ENCODE assay signal across 8 mouse cellular contexts in genomic region chr8:75233915-75234554, GRCm38 (mm10). TPM values are rescaled to one million over a fixed set of nuclear protein-coding genes. Genes with fewer than 3 reads are reported as not detected.
A peak's percentile ranks its signal among the peaks of the same experiment; 100 is the strongest.
DNase-seq lines count a peak whose midpoint lies in the region; ATAC-seq lines count a peak whose summit lies in the region.
"Had no signal": no experiment of that assay in that cellular context is flagged by ENCODE, and none has a peak within 500 bp of the region (broad histone marks: within the 10 kb centered on the region; RNA-seq: fewer than 3 reads in every experiment).

No protein-coding gene starts in this region.

- no peak overlapping the region for H3K4me3 ChIP-seq in hindbrain, embryonic 14.5 days (replicated peaks; ENCODE audit: low read length)
- H3K4me3 ChIP-seq in hindbrain, embryonic 13.5 days = no peak overlapping the region
- H3K4me3 ChIP-seq: megakaryocyte, embryonic 14.5 days had no signal

- no peaks in the 10 kb centered on the region for H3K9me3 ChIP-seq in hindbrain, embryonic 14.5 days (ENCODE audit: control insufficient read depth, low read length)
- H3K9me3 ChIP-seq in hindbrain, embryonic 13.5 days = no peaks in the 10 kb centered on the region
- H3K9me3 ChIP-seq: megakaryocyte, embryonic 14.5 days had no signal

- 57% methylated on average over 4 of the region's 4 CpGs for WGBS in hindbrain, embryonic 14.5 days
- 68% methylated on average over 4 of the region's 4 CpGs for WGBS in hindbrain, embryonic 13.5 days

- no peak for ATAC-seq in hindbrain, embryonic 14.5 days (ENCODE audit: low FRiP score)
- ATAC-seq in hindbrain, embryonic 13.5 days (ENCODE audit: low FRiP score) = no peak
- ATAC-seq in common myeloid progenitor, adult 5-6 weeks (replicated peaks; ENCODE audit: low read depth, poor library complexity, severe bottlenecking) = peak; percentile 58; the same call in 1 of the 2 replicates

- no peaks in the 10 kb centered on the region for H3K4me1 ChIP-seq in hindbrain, embryonic 14.5 days (replicated peaks; ENCODE audit: control insufficient read depth, insufficient read depth, low read length)
- H3K4me1 ChIP-seq in hindbrain, embryonic 13.5 days (replicated peaks) = no peaks in the 10 kb centered on the region
- H3K4me1 ChIP-seq: megakaryocyte, embryonic 14.5 days had no signal

- H3K36me3 ChIP-seq in hindbrain, embryonic 14.5 days (replicated peaks; ENCODE audit: control insufficient read depth, insufficient read depth) = no peaks in the 10 kb centered on the region
- H3K36me3 ChIP-seq in hindbrain, embryonic 13.5 days = no peaks in the 10 kb centered on the region

- no peak overlapping the region for H3K9ac ChIP-seq in hindbrain, embryonic 14.5 days
- H3K9ac ChIP-seq in hindbrain, embryonic 13.5 days = no peak overlapping the region

- H3K27me3 ChIP-seq in hindbrain, embryonic 14.5 days (ENCODE audit: control insufficient read depth, insufficient read depth, low read length) = no peaks in the 10 kb centered on the region
- no peaks in the 10 kb centered on the region for H3K27me3 ChIP-seq in hindbrain, embryonic 13.5 days

- H3K4me2 ChIP-seq in hindbrain, embryonic 14.5 days (replicated peaks) = no peak overlapping the region
- H3K4me2 ChIP-seq in hindbrain, embryonic 13.5 days = no peak overlapping the region

- peak; percentile 59 for DNase-seq in hindbrain, embryonic 14.5 days (ENCODE audit: low spot score)
- peak; percentile 44 to 48 for DNase-seq in right cerebral cortex, postnatal 10 days (ENCODE audit: low spot score in 2 of 2)
- no peak for DNase-seq in right cerebral cortex, postnatal 25 days
- no peak for DNase-seq in thymus, postnatal 10 days (ENCODE audit: low spot score in 2 of 2)
- DNase-seq in urinary bladder, postnatal 25 days (ENCODE audit: low spot score) = no peak

- no peak overlapping the region for H3K27ac ChIP-seq in hindbrain, embryonic 14.5 days
- no peak overlapping the region for H3K27ac ChIP-seq in hindbrain, embryonic 13.5 days

RNA-seq across cellular contexts. Expression of gene Rasd2, which starts 20.3 kb away (rescaled TPM):
- polyA plus RNA-seq in hindbrain, embryonic 14.5 days (2014; fragmentation: Nextera tagmentation; extraction: Ambion mirVana) = 4.6 TPM in 2 replicates
- polyA plus RNA-seq in hindbrain, embryonic 13.5 days (2015; fragmentation: Nextera tagmentation; extraction: Ambion mirVana) = 1.0 and 2.1 TPM in 2 replicates
- not detected in 2 replicates for total RNA-seq in common myeloid progenitor, adult 5-6 weeks (2017)

Comparison
In these comparisons a context has a peak if more than half of its experiments do, and no peak if none do; other contexts are left out.
1. DNase-seq: peak in hindbrain, embryonic 14.5 days (single experiment) and right cerebral cortex, postnatal 10 days (2 of 2); none in right cerebral cortex, postnatal 25 days (single experiment), thymus, postnatal 10 days (0 of 2) and urinary bladder, postnatal 25 days (single experiment).